Mouse (Mus musculus): ENCODE measurements at regions not wholly inside any gene's neighbourhood (a gene's known extent, or its start where the extent isn't known, plus 50 kb on each side); places are given as distances from the start of the nearest gene placed in this dataset.

- ATAC-seq (ENCODE audit: low FRiP score) (no peak), DNase-seq (ENCODE audit: low spot score) (no peak)
- no peaks in the 10 kb centered on the region for H3K4me1 ChIP-seq (replicated peaks; ENCODE audit: control insufficient read depth, insufficient read depth, low read length)
- H3K27me3 ChIP-seq (ENCODE audit: control insufficient read depth, insufficient read depth, low read length): no peaks in the 10 kb centered on the region
- H3K9me3 ChIP-seq (ENCODE audit: control insufficient read depth, low read length): no peaks in the 10 kb centered on the region
- H3K36me3 ChIP-seq (replicated peaks; ENCODE audit: control insufficient read depth, insufficient read depth): no peaks in the 10 kb centered on the region
- H3K27ac ChIP-seq: no peak overlapping the region
- no peak overlapping the region for H3K4me2 ChIP-seq (replicated peaks)
- H3K4me3 ChIP-seq (replicated peaks; ENCODE audit: low read length): no peak overlapping the region
- H3K9ac ChIP-seq: no peak overlapping the region
- 58% methylated on average over 5 of the region's 5 CpGs for WGBS
These were observed 713.8 kb downstream of the Sorcs1 start for GRCm38 (mm10) chr19:49964679-49965078.

- H3K9ac ChIP-seq: no peak overlapping the region
- ATAC-seq (ENCODE audit: low FRiP score): no peak
- 72% methylated on average over 5 of the region's 5 CpGs for WGBS
These were observed 719.9 kb downstream of the Sorcs1 start for GRCm38 (mm10) chr19:49958517-49958916.

GRCm38 (mm10) chr19:49931202-49931601 is 747.2 kb downstream of the Sorcs1 start:
- 46% methylated on average over 3 of the region's 3 CpGs for WGBS
- DNase-seq (ENCODE audit: low spot score): peak; percentile 73

More at GRCm38 (mm10) chr19:49958517-49958916, 719.9 kb downstream of the Sorcs1 start:
- Histone ChIP-seq H3K9me3 (ENCODE audit: control insufficient read depth, low read length) (no peaks in the 10 kb centered on the region), H3K4me3 (replicated peaks; ENCODE audit: low read length) (no peak overlapping the region), H3K27ac (no peak overlapping the region), H3K4me1 (replicated peaks; ENCODE audit: control insufficient read depth, insufficient read depth, low read length) (no peaks in the 10 kb centered on the region), H3K4me2 (replicated peaks) (no peak overlapping the region), H3K36me3 (replicated peaks; ENCODE audit: control insufficient read depth, insufficient read depth) (no peaks in the 10 kb centered on the region), H3K27me3 (ENCODE audit: control insufficient read depth, insufficient read depth, low read length) (no peaks in the 10 kb centered on the region)
- DNase-seq (ENCODE audit: low spot score): no peak

GRCm38 (mm10) chr19:49911738-49912137 is 766.7 kb downstream of the Sorcs1 start:
- Histone ChIP-seq H3K36me3 (replicated peaks; ENCODE audit: control insufficient read depth, insufficient read depth) (no peaks in the 10 kb centered on the region), H3K27ac (no peak overlapping the region), H3K4me2 (replicated peaks) (no peak overlapping the region), H3K9me3 (ENCODE audit: control insufficient read depth, low read length) (no peaks in the 10 kb centered on the region), H3K9ac (no peak overlapping the region), H3K27me3 (ENCODE audit: control insufficient read depth, insufficient read depth, low read length) (no peaks in the 10 kb centered on the region), H3K4me1 (replicated peaks; ENCODE audit: control insufficient read depth, insufficient read depth, low read length) (no peaks in the 10 kb centered on the region), H3K4me3 (replicated peaks; ENCODE audit: low read length) (no peak overlapping the region)
- DNase-seq (ENCODE audit: low spot score) (no peak), ATAC-seq (ENCODE audit: low FRiP score) (no peak)
- WGBS: 71% methylated on average over 3 of the region's 3 CpGs

More at GRCm38 (mm10) chr19:49931202-49931601, 747.2 kb downstream of the Sorcs1 start:
- Histone ChIP-seq H3K36me3 (replicated peaks; ENCODE audit: control insufficient read depth, insufficient read depth) (no peaks in the 10 kb centered on the region), H3K4me3 (replicated peaks; ENCODE audit: low read length) (no peak overlapping the region), H3K27me3 (ENCODE audit: control insufficient read depth, insufficient read depth, low read length) (no peaks in the 10 kb centered on the region), H3K4me2 (replicated peaks) (no peak overlapping the region), H3K4me1 (replicated peaks; ENCODE audit: control insufficient read depth, insufficient read depth, low read length) (no peaks in the 10 kb centered on the region), H3K27ac (no peak overlapping the region), H3K9ac (no peak overlapping the region), H3K9me3 (ENCODE audit: control insufficient read depth, low read length) (no peaks in the 10 kb centered on the region)
- ATAC-seq (ENCODE audit: low FRiP score): no peak

- Histone ChIP-seq H3K4me1 (replicated peaks; ENCODE audit: control insufficient read depth, insufficient read depth, low read length) (no peaks in the 10 kb centered on the region), H3K4me2 (replicated peaks) (no peak overlapping the region), H3K4me3 (replicated peaks; ENCODE audit: low read length) (no peak overlapping the region), H3K9ac (no peak overlapping the region), H3K36me3 (replicated peaks; ENCODE audit: control insufficient read depth, insufficient read depth) (no peaks in the 10 kb centered on the region), H3K27ac (no peak overlapping the region), H3K27me3 (ENCODE audit: control insufficient read depth, insufficient read depth, low read length) (no peaks in the 10 kb centered on the region), H3K9me3 (ENCODE audit: control insufficient read depth, low read length) (peaks cover 6% of the 10 kb centered on the region; the same call in 1 of the 2 replicates)
- DNase-seq (ENCODE audit: low spot score): no peak
- 84% methylated on average over 3 of the region's 3 CpGs for WGBS
- no peak for ATAC-seq (ENCODE audit: low FRiP score)
These were observed 798.2 kb downstream of the Sorcs1 start for GRCm38 (mm10) chr19:49880241-49880640.

- Histone ChIP-seq H3K27ac (no peak overlapping the region), H3K4me2 (replicated peaks) (no peak overlapping the region)
- 77% methylated on average over 7 of the region's 7 CpGs for WGBS
These were observed 817.7 kb downstream of the Sorcs1 start for GRCm38 (mm10) chr19:49860761-49861160.

GRCm38 (mm10) chr19:49855481-49856035 is 822.9 kb downstream of the Sorcs1 start:
- Histone ChIP-seq H3K27ac (no peak overlapping the region), H3K9me3 (ENCODE audit: control insufficient read depth, low read length) (no peaks in the 10 kb centered on the region), H3K9ac (no peak overlapping the region), H3K36me3 (replicated peaks; ENCODE audit: control insufficient read depth, insufficient read depth) (no peaks in the 10 kb centered on the region), H3K4me3 (replicated peaks; ENCODE audit: low read length) (no peak overlapping the region), H3K4me2 (replicated peaks) (no peak overlapping the region), H3K27me3 (ENCODE audit: control insufficient read depth, insufficient read depth, low read length) (no peaks in the 10 kb centered on the region), H3K4me1 (replicated peaks; ENCODE audit: control insufficient read depth, insufficient read depth, low read length) (no peaks in the 10 kb centered on the region)
- WGBS: 43% methylated on average over 9 of the region's 9 CpGs
- DNase-seq (ENCODE audit: low spot score) (peak; percentile 27), ATAC-seq (ENCODE audit: low FRiP score) (peak; percentile 51; the same call in 1 of the 2 replicates)

More at GRCm38 (mm10) chr19:49860761-49861160, 817.7 kb downstream of the Sorcs1 start:
- no peaks in the 10 kb centered on the region for H3K36me3 ChIP-seq (replicated peaks; ENCODE audit: control insufficient read depth, insufficient read depth)
- H3K4me3 ChIP-seq (replicated peaks; ENCODE audit: low read length): no peak overlapping the region
- no peaks in the 10 kb centered on the region for H3K4me1 ChIP-seq (replicated peaks; ENCODE audit: control insufficient read depth, insufficient read depth, low read length)
- H3K9me3 ChIP-seq (ENCODE audit: control insufficient read depth, low read length): no peaks in the 10 kb centered on the region
- no peak for ATAC-seq (ENCODE audit: low FRiP score)
- no peak for DNase-seq (ENCODE audit: low spot score)
- no peaks in the 10 kb centered on the region for H3K27me3 ChIP-seq (ENCODE audit: control insufficient read depth, insufficient read depth, low read length)
- no peak overlapping the region for H3K9ac ChIP-seq

GRCm38 (mm10) chr19:49841984-49842383 is 836.5 kb downstream of the Sorcs1 start:
- no peak for DNase-seq (ENCODE audit: low spot score)
- WGBS: 56% methylated on average over 5 of the region's 5 CpGs
- Histone ChIP-seq H3K4me2 (replicated peaks) (no peak overlapping the region), H3K9me3 (ENCODE audit: control insufficient read depth, low read length) (no peaks in the 10 kb centered on the region), H3K4me3 (replicated peaks; ENCODE audit: low read length) (no peak overlapping the region), H3K36me3 (replicated peaks; ENCODE audit: control insufficient read depth, insufficient read depth) (no peaks in the 10 kb centered on the region), H3K9ac (no peak overlapping the region), H3K27me3 (ENCODE audit: control insufficient read depth, insufficient read depth, low read length) (no peaks in the 10 kb centered on the region), H3K27ac (no peak overlapping the region), H3K4me1 (replicated peaks; ENCODE audit: control insufficient read depth, insufficient read depth, low read length) (0 out of 2 replicates have a peak, but pooled peaks cover 4% of the 10 kb centered on the region)
- no peak for ATAC-seq (ENCODE audit: low FRiP score)

- WGBS: 48% methylated on average over 2 of the region's 2 CpGs
- no peak overlapping the region for H3K4me3 ChIP-seq (replicated peaks; ENCODE audit: low read length)
- ATAC-seq (ENCODE audit: low FRiP score) (no peak), DNase-seq (ENCODE audit: low spot score) (no peak)
- H3K27me3 ChIP-seq (ENCODE audit: control insufficient read depth, insufficient read depth, low read length): no peaks in the 10 kb centered on the region
- H3K4me1 ChIP-seq (replicated peaks; ENCODE audit: control insufficient read depth, insufficient read depth, low read length): 0 out of 2 replicates have a peak, but pooled peaks cover 4% of the 10 kb centered on the region
- no peaks in the 10 kb centered on the region for H3K36me3 ChIP-seq (replicated peaks; ENCODE audit: control insufficient read depth, insufficient read depth)
- H3K4me2 ChIP-seq (replicated peaks): no peak overlapping the region
- H3K27ac ChIP-seq: no peak overlapping the region
- H3K9me3 ChIP-seq (ENCODE audit: control insufficient read depth, low read length): no peaks in the 10 kb centered on the region
- no peak overlapping the region for H3K9ac ChIP-seq
These were observed 839.1 kb downstream of the Sorcs1 start for GRCm38 (mm10) chr19:49839153-49839911.

Data from hindbrain, embryonic 14.5 days (tissue).